Mouse (Mus musculus): ENCODE measurements at regions not wholly inside any gene's neighbourhood (a gene's known extent, or its start where the extent isn't known, plus 50 kb on each side); places are given as distances from the start of the nearest gene placed in this dataset.

GRCm38 (mm10) chr17:47138174-47138573, 127.8 kb upstream of the Ubr2 start:
- no peak for TF ChIP-seq CTCF (IDR thresholded peaks at IDR 0.05; ENCODE audit: low read depth)
- no peaks in the 10 kb centered on the region for H3K36me3 ChIP-seq (ENCODE audit: insufficient read depth)
- no peaks in the 10 kb centered on the region for H3K27me3 ChIP-seq (ENCODE audit: insufficient read depth, low read length)
- no peak overlapping the region for H3K4me2 ChIP-seq
- peaks cover 16% of the 10 kb centered on the region; the same call in 1 of the 2 replicates for H3K4me1 ChIP-seq (ENCODE audit: insufficient read depth)
- H3K4me3 ChIP-seq (ENCODE audit: low read depth, low read length), result no peak overlapping the region
- ATAC-seq (ENCODE audit: insufficient read depth) (no peak), DNase-seq (no peak)
- no peaks in the 10 kb centered on the region for H3K9me3 ChIP-seq (ENCODE audit: low read depth, low read length)
- no peak overlapping the region for H3K27ac ChIP-seq (ENCODE audit: low read depth)
- no peak overlapping the region for H3K9ac ChIP-seq
- 42% methylated on average over 6 of the region's 6 CpGs for WGBS

- Histone ChIP-seq H3K27ac (ENCODE audit: low read depth) (no peak overlapping the region), H3K9me3 (ENCODE audit: low read depth, low read length) (no peaks in the 10 kb centered on the region), H3K4me2 (no peak overlapping the region), H3K27me3 (ENCODE audit: insufficient read depth, low read length) (no peaks in the 10 kb centered on the region), H3K4me1 (ENCODE audit: insufficient read depth) (peaks cover 13% of the 10 kb centered on the region; the same call in 1 of the 2 replicates), H3K36me3 (ENCODE audit: insufficient read depth) (no peaks in the 10 kb centered on the region), H3K9ac (no peak overlapping the region), H3K4me3 (ENCODE audit: low read depth, low read length) (no peak overlapping the region)
- DNase-seq (no peak), ATAC-seq (ENCODE audit: insufficient read depth) (no peak)
- 59% methylated on average over 5 of the region's 5 CpGs for WGBS
- TF ChIP-seq CTCF (IDR thresholded peaks at IDR 0.05; ENCODE audit: low read depth), result no peak
Observed at GRCm38 (mm10) chr17:47135391-47135790, 125.0 kb upstream of the Ubr2 start.

GRCm38 (mm10) chr17:47133785-47134184, 123.4 kb upstream of the Ubr2 start:
- no peak overlapping the region for H3K9ac ChIP-seq
- H3K4me2 ChIP-seq, result no peak overlapping the region
- H3K9me3 ChIP-seq (ENCODE audit: low read depth, low read length), result no peaks in the 10 kb centered on the region
- no peak for TF ChIP-seq CTCF (IDR thresholded peaks at IDR 0.05; ENCODE audit: low read depth)
- H3K4me1 ChIP-seq (ENCODE audit: insufficient read depth), result peaks cover 6% of the 10 kb centered on the region; the same call in 1 of the 2 replicates
- no peaks in the 10 kb centered on the region for H3K36me3 ChIP-seq (ENCODE audit: insufficient read depth)
- no peak for ATAC-seq (ENCODE audit: insufficient read depth)
- H3K27me3 ChIP-seq (ENCODE audit: insufficient read depth, low read length), result no peaks in the 10 kb centered on the region
- WGBS, result 23% methylated on average over 2 of the region's 2 CpGs
- DNase-seq, result no peak
- no peak overlapping the region for H3K27ac ChIP-seq (ENCODE audit: low read depth)
- no peak overlapping the region for H3K4me3 ChIP-seq (ENCODE audit: low read depth, low read length)

- no peak for ATAC-seq (ENCODE audit: insufficient read depth)
- Histone ChIP-seq H3K4me3 (ENCODE audit: low read depth, low read length) (no peak overlapping the region), H3K4me2 (no peak overlapping the region), H3K4me1 (ENCODE audit: insufficient read depth) (no peaks in the 10 kb centered on the region), H3K36me3 (ENCODE audit: insufficient read depth) (no peaks in the 10 kb centered on the region), H3K27ac (ENCODE audit: low read depth) (no peak overlapping the region), H3K27me3 (ENCODE audit: insufficient read depth, low read length) (no peaks in the 10 kb centered on the region), H3K9ac (no peak overlapping the region), H3K9me3 (ENCODE audit: low read depth, low read length) (no peaks in the 10 kb centered on the region)
- TF ChIP-seq CTCF (IDR thresholded peaks at IDR 0.05; ENCODE audit: low read depth), result no peak
- 57% methylated on average over 3 of the region's 3 CpGs for WGBS
- DNase-seq, result no peak
Observed at GRCm38 (mm10) chr17:47127571-47127970, 117.2 kb upstream of the Ubr2 start.

GRCm38 (mm10) chr17:47123576-47123975, 113.2 kb upstream of the Ubr2 start:
- ATAC-seq (ENCODE audit: insufficient read depth), result no peak
- no peaks in the 10 kb centered on the region for H3K9me3 ChIP-seq (ENCODE audit: low read depth, low read length)
- WGBS, result 88% methylated on average over 18 of the region's 18 CpGs
- H3K27me3 ChIP-seq (ENCODE audit: insufficient read depth, low read length), result no peaks in the 10 kb centered on the region
- no peak for TF ChIP-seq CTCF (IDR thresholded peaks at IDR 0.05; ENCODE audit: low read depth)
- H3K36me3 ChIP-seq (ENCODE audit: insufficient read depth), result no peaks in the 10 kb centered on the region
- H3K9ac ChIP-seq, result no peak overlapping the region
- H3K4me1 ChIP-seq (ENCODE audit: insufficient read depth), result no peaks in the 10 kb centered on the region
- no peak overlapping the region for H3K4me3 ChIP-seq (ENCODE audit: low read depth, low read length)
- no peak overlapping the region for H3K4me2 ChIP-seq
- DNase-seq, result no peak
- no peak overlapping the region for H3K27ac ChIP-seq (ENCODE audit: low read depth)

DNA sequence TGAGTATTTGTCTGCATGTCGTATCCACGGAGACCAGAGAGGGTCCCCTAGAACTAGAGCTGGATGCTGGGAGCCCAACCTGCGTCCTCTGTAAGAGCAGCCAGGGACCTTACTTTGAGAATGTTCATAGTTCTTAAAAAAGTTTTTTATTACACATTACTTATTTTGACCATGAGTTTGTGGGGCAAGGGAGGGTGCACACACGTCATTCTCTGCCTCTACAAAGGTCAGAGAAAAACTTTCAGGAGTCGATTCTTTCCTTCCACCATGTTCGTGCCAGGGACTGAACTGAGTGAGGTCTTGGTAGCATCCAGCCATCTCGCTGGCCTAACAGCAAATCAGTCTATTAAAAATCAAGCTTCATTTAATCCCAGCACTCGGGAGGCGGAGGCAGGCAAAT, 111.9 kb upstream of the Ubr2 start:
- WGBS, result 77% methylated on average over 9 of the region's 9 CpGs
- DNase-seq (no peak), ATAC-seq (ENCODE audit: insufficient read depth) (no peak)
- no peak for TF ChIP-seq CTCF (IDR thresholded peaks at IDR 0.05; ENCODE audit: low read depth)
- no peak overlapping the region for H3K27ac ChIP-seq (ENCODE audit: low read depth)
- no peak overlapping the region for H3K4me2 ChIP-seq
- H3K9ac ChIP-seq, result no peak overlapping the region
- no peaks in the 10 kb centered on the region for H3K9me3 ChIP-seq (ENCODE audit: low read depth, low read length)
- no peaks in the 10 kb centered on the region for H3K36me3 ChIP-seq (ENCODE audit: insufficient read depth)
- H3K4me3 ChIP-seq (ENCODE audit: low read depth, low read length), result no peak overlapping the region
- H3K27me3 ChIP-seq (ENCODE audit: insufficient read depth, low read length), result no peaks in the 10 kb centered on the region
- H3K4me1 ChIP-seq (ENCODE audit: insufficient read depth), result no peaks in the 10 kb centered on the region

DNA sequence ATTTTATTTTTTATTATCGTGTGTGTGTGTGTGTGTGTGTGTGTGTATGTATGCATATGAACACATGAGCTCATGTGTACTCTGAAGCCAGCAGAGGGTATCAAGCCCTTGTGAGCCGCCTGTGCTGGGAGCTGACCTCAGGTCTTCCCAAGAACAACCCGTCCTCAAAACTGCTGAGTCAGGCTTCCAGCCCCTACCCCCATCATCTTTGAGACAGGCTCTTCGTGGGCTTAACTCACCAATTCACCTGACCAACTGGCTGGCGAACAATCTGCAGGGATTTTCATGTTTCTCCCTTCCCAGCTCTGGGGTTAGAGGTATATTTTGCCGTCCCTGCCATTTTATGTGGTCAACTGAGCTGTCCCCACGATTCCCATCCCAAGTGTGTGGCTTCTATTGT, 107.7 kb upstream of the Ubr2 start:
- Histone ChIP-seq H3K4me3 (ENCODE audit: low read depth, low read length) (no peak overlapping the region), H3K27ac (ENCODE audit: low read depth) (no peak overlapping the region), H3K36me3 (ENCODE audit: insufficient read depth) (no peaks in the 10 kb centered on the region), H3K4me2 (no peak overlapping the region), H3K9ac (no peak overlapping the region), H3K9me3 (ENCODE audit: low read depth, low read length) (no peaks in the 10 kb centered on the region), H3K4me1 (ENCODE audit: insufficient read depth) (no peaks in the 10 kb centered on the region), H3K27me3 (ENCODE audit: insufficient read depth, low read length) (no peaks in the 10 kb centered on the region)
- ATAC-seq (ENCODE audit: insufficient read depth) (no peak), DNase-seq (no peak)
- 78% methylated on average over 7 of the region's 7 CpGs for WGBS
- TF ChIP-seq CTCF (IDR thresholded peaks at IDR 0.05; ENCODE audit: low read depth), result no peak

DNA sequence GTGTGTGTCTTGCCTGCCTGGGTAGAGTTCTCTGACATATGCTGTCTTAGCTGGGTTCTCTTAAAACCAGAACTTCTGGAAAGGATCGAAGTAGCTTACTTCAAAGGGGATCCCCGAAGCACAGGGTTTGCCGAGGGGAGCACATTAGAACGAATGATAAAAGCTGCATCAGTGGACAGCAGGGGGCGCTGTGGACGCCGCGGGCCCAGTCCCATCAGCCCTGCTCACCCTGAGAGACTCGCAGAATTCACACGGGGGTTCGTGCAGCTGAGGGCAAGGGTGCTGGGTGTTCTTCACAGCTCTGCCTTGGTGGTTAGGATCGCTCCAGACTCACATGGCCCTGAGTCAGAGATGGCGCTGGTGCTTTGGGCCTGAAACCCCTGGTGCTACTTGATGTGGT, 105.4 kb upstream of the Ubr2 start:
- H3K9me3 ChIP-seq (ENCODE audit: low read depth, low read length), result no peaks in the 10 kb centered on the region

More for the DNA sequence above, 105.4 kb upstream of the Ubr2 start:
- DNase-seq (peak; percentile 48), ATAC-seq (ENCODE audit: insufficient read depth) (no peak)
- Histone ChIP-seq H3K36me3 (ENCODE audit: insufficient read depth) (no peaks in the 10 kb centered on the region), H3K9ac (no peak overlapping the region), H3K27ac (ENCODE audit: low read depth) (no peak overlapping the region), H3K4me1 (ENCODE audit: insufficient read depth) (no peaks in the 10 kb centered on the region), H3K27me3 (ENCODE audit: insufficient read depth, low read length) (no peaks in the 10 kb centered on the region), H3K4me2 (no peak overlapping the region), H3K4me3 (ENCODE audit: low read depth, low read length) (no peak overlapping the region)
- WGBS, result 45% methylated on average over 13 of the region's 13 CpGs
- TF ChIP-seq CTCF (IDR thresholded peaks at IDR 0.05; ENCODE audit: low read depth), result peak; percentile 64
